12 mouse cellular contexts compared by ENCODE assay signal in the genomic region with DNA sequence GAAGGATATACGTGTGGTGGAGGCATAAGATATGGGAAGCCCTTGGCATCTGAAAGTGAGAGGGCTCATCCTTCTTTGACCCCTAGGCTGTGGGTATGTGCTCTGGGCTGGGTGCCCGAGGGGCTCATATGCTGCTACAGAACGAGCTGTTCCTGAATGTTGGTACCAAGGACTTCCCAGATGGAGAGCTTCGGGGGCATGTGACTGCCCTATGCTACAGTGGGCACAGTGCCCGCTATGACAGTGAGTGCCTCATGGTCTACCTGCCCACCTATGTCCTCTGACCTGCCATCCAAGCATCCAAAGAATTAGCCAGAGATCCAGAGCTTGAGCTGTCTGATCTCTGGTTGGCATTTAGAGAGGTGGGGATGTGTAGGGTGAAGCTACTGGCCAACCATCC.
"Had no signal": no experiment of that assay in that cellular context is flagged by ENCODE, and none has a peak within 500 bp of the region (broad histone marks: within the 10 kb centered on the region; RNA-seq: fewer than 3 reads in every experiment).

No protein-coding gene starts in this region.

- DNase-seq: left cerebral cortex, postnatal 4 days; liver; liver, embryonic 13.5 days; liver, postnatal 0 days; lung, adult 18-20 months; lung, adult 2 months; lung, embryonic 14.5 days; lung, postnatal 10 days; lung, postnatal 14 days; lung, postnatal 36 days; lung, postnatal 4 days; midbrain, embryonic 14.5 days had no signal
